Mouse (Mus musculus) cerebellum, postnatal 25 days (tissue): Measurements from ENCODE around the gene Hist1h2ad.
"Not testable (repeated sequence)": the region's sequence is repeated elsewhere in the genome, so short reads cannot be mapped to it uniquely, and the experiment has no call there.

ENCODE experiments used
- DNase-seq, 2 experiments: peaks; one replicate each; pipeline ENCODE4 v3.0.0; 2021; ENCODE audit warnings: mixed read lengths in 2 of 2

Hist1h2ad gene

DNA sequence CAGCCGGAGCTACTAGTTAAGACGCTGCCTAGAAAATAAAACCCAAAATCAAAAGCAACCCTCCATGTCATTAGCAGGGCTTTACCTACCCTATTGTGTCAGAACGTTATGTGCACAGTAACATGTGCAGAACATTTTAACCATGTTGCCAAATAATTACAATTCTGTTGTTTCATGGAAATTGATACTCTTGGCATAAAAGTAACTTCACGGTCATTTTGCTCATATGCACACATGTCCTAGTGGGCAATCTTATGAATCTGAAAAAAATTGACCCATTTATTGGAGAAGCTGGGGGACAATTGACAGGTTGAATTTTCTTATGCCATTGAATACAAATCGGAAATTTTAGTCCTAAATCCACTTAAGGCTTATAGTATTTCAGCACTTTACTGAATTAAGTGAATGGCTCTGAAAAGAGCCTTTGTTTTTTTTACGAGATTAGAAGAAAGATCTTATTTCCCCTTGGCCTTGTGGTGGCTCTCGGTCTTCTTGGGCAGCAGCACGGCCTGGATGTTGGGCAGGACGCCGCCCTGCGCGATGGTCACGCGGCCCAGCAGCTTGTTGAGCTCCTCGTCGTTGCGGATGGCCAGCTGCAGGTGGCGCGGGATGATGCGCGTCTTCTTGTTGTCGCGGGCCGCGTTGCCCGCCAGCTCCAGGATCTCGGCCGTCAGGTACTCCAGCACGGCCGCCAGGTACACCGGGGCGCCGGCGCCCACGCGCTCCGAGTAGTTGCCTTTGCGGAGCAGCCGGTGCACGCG, 3.7 kb upstream of the Hist1h2ad start:
- not testable (repeated sequence) for DNase-seq

- DNase-seq: peak; percentile 65 to 82
Observed at GRCm38 (mm10) chr13:23571022-23571503, 3.1 kb upstream of the Hist1h2ad start, which contains the start of the genes Hist1h2ae and Hist1h2bg. Gene Hist1h2ae (minus strand): TSS chr13:23571220. Gene Hist1h2bg (plus strand): TSS chr13:23571396.

GRCm38 (mm10) chr13:23571504-23572217, 2.5 kb upstream of the Hist1h2ad start:
- not testable (repeated sequence) for DNase-seq

GRCm38 (mm10) chr13:23572218-23573033, 1.8 kb upstream of the Hist1h2ad start:
- DNase-seq: no peak

DNA sequence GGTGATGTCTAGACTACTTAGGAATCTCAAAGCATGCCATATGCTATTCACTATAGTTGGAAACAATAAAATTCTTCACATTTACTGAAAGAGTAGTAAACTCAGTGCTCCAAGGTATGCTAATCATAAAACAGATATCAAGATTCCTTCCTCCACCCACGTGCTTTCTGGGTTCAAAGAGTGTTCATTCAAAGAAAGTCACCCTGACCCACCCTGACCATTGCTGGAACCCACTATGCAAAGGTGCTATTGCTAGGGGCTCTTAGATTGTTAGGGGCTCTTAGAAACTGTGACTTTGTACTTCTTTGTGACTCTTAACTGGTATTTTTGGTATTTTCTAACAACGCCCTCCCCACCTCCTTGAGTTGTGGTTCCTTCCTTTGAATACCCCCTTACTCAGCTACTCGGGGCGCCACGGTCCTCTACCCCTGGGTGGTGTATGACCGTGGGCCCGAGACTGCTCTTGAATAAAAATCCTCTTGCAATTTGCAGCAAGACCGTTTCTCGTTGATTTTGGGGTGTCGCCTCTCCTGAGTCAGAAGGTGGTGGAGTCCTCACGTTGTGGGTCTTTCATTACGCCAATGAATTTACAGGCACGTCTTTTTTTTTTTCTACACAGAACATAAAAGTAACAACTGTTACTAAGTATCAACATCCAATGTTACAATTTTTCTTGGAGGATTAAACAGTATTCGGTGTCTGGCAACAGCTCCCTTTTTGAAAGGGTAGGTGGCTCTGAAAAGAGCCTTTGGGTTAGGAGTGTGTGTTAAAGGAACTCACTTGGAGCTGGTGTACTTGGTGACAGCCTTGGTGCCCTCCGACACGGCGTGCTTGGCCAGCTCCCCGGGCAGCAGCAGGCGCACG, 915 bp upstream of the Hist1h2ad start:
- not testable (repeated sequence) for DNase-seq

DNA sequence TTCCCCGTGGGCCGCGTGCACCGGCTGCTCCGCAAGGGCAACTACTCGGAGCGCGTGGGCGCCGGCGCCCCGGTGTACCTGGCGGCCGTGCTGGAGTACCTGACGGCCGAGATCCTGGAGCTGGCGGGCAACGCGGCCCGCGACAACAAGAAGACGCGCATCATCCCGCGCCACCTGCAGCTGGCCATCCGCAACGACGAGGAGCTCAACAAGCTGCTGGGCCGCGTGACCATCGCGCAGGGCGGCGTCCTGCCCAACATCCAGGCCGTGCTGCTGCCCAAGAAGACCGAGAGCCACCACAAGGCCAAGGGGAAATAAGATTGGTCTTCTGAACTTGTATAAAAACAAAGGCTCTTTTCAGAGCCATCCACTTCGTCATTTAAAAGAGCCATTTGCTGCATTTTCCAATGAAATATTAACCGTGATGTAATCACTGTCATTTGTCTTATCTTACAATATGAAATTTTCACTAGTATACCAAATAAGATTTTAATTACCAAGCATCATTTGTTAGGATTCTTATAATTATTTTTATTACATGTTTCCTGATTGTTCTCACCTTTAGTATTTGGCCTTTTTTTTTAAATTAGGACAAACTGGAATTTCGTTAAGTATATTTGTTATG, 477 bp downstream of the Hist1h2ad start:
- DNase-seq: not testable (repeated sequence)

GRCm38 (mm10) chr13:23575271-23575851, 1.2 kb downstream of the Hist1h2ad start, which contains the start of gene Hist1h3d:
Gene Hist1h3d (plus strand): TSS chr13:23575763.
- peak; percentile 28 to 44 for DNase-seq

DNA sequence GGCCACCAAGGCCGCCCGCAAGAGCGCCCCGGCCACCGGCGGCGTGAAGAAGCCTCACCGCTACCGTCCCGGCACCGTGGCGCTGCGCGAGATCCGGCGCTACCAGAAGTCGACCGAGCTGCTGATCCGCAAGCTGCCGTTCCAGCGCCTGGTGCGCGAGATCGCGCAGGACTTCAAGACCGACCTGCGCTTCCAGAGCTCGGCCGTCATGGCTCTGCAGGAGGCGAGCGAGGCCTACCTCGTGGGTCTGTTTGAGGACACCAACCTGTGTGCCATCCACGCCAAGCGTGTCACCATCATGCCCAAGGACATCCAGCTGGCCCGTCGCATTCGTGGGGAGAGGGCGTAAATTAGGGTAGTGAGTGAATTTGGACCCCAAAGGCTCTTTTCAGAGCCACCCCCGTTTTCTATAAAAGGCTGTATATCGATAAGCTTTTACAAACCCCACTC, 1.7 kb downstream of the Hist1h2ad start:
- DNase-seq: not testable (repeated sequence)

DNA sequence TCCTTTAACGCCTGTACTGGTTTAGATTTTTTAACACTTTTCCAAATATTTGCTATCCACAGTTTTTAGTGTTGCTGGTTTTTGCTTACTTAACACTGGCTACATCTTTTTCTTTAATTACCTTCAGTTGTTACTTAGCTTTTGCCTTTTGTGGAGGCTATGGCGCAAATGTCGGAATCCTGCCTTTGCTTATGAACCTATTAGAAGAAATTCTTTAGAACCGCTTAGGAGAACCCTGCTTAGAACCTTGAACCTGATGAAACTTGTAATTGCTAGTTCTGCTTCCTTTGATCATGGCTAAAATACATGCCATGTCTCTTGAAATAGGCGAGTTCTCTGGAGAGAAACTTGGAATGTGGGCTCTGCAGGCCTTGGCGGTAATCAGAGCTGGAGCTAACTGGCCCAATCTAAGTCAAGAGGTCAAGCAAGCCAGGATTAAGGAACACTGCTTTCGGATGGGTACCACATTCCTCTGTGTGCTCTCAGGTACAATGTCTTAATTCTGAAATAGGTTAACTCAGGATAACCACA, 2.2 kb downstream of the Hist1h2ad start:
- no peak for DNase-seq

DNA sequence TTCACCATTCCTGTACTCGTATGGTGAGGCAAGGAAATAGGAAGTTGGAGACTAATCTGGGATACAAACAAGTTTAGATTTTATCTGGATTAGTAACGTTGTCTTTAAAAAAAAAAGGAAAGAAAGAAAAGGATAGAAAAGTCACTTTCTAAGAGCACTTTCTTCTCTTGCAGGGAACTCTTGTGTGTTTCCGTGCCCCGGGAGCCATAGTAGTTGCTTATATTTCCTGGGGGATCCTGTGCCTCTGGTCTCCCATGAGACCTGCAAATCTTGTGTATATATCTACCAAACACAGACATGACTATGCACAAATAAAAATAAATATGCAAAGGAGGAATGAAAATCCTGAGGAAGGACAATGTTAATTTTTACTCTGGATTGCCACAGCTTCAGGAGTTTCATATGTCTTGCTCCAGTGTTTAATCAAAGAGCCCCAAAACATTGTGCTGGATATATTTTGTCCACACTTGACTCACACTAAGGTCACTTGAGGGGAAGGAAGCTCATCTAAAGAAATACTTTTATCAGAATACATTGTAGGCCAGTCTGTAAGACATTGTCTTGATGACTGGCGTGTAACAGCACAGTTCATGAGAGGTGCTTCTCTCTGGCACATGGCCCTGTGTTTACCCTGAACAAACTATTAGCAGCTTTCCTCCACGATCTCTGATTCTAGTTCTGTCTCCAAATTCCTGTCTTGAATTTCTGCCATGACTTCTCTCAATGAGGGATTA, 2.9 kb downstream of the Hist1h2ad start:
- no peak for DNase-seq

- DNase-seq: no peak
Observed at GRCm38 (mm10) chr13:23577835-23578234, 3.7 kb downstream of the Hist1h2ad start.

DNA sequence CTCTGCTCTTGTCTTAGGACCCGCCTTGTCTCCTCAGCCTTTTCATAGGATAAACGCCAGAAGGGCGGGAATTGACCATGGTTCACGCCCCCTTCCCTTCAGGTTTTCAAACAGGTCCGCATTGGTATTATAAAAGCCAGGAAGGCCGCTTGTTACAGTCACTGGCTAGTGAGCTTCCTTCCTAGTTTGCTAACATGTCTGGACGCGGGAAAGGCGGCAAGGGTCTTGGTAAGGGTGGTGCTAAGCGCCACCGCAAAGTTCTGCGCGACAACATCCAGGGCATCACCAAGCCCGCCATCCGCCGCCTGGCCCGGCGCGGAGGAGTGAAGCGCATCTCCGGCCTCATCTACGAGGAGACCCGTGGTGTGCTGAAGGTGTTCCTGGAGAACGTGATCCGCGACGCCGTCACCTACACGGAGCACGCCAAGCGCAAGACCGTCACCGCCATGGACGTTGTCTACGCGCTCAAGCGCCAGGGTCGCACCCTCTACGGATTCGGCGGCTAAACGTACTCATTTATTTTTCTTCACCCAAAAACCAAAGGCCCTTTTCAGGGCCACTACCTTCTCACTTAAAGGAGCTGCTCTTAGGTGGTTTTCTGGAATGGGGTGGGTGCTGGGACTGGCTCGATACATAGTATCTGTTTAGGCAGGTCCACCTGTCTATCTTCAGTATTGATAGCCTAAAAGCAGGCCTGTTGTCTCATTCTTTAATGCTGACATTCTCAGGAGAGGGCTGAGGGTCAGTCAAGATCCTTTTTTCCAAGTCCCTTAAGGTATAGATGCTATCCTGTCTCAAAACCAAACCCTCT, 7.4 kb downstream of the Hist1h2ad start, which contains the start of gene Hist1h4d:
Gene Hist1h4d (plus strand): TSS at position 191 of the 811 bp plus-strand sequence.
- DNase-seq: peak; percentile 93

GRCm38 (mm10) chr13:23582219-23583056, 8.3 kb downstream of the Hist1h2ad start:
- no peak for DNase-seq

DNA sequence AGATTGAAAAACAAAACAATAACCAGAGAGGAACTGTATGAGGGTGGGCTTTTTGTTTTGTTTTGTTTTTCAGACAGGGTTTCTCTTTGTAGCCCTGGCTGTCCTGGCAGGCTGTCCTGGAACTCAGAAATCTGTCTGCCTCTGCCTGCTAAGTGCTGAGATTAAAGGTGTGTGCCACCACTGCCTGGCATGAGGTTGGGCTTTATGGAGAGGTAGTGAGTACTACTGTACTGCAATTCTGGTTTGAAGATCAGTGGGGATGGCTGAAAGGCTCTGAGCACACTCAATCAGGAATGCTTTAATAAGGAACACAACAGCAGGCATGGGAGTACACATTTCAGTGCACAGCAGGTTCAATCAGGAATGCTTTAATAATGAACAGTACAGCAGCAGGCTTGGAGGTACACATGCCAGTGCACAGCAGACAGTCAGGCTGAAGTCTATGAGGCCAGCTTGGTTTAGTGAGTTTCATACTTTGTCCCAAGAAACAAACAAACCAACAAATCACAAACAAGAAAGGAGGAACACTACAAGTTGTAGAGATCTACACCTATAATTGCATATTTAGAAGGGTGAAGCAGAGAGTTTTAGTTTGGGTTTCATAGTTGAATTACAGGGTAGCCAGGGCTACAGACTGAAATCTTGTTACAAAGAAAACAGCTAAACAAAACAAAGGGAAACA, 9.3 kb downstream of the Hist1h2ad start:
- no peak for DNase-seq

- no peak for DNase-seq
Observed at GRCm38 (mm10) chr13:23584331-23584730, 10.2 kb downstream of the Hist1h2ad start.

- peak; percentile 58 to 67 for DNase-seq
Observed at GRCm38 (mm10) chr13:23585029-23585441, 10.9 kb downstream of the Hist1h2ad start.

- peak; percentile 53 to 71 for DNase-seq
Observed at GRCm38 (mm10) chr13:23585442-23586098, 11.4 kb downstream of the Hist1h2ad start.
